Mouse (Mus musculus) urinary bladder, adult 2 months (tissue): Measurements from ENCODE around the gene Ldlrad2. TPM values are rescaled to one million over a fixed set of nuclear protein-coding genes. Genes with fewer than 3 reads are reported as not detected.

Experiments
- DNase-seq: peaks from one replicate; pipeline ENCODE4 v3.0.0; 2022; ENCODE audit warnings: low spot score
- polyA plus RNA-seq: library from polyadenylated mRNA; depleted of rRNA; stranded (reverse); fragments of >200 nt; gene quantifications from 2 replicates; pipeline ENCODE4 v1.2.3, GENCODE M21; 2012; rRNA removed

Ldlrad2 gene
- polyA plus RNA-seq, 1 experiment: not detected

DNA sequence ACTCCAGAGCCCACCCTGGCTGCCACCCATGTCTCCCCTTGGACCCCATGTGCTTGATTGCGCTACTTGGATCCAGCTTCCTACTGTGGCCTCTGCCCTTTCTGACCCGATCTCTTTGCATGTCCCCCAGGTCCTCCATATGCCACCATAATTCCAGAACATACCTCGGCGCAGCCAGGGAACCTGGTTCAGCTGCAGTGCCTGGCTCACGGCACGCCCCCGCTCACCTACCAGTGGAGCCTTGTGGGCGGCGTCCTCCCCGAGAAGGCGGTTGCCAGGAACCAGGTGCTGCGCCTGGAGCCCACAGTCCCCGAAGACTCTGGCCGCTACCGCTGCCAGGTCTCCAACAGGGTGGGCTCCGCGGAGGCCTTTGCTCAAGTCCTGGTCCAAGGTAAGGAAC, 20.9 kb downstream of the Ldlrad2 start:
- no peak for DNase-seq

DNA sequence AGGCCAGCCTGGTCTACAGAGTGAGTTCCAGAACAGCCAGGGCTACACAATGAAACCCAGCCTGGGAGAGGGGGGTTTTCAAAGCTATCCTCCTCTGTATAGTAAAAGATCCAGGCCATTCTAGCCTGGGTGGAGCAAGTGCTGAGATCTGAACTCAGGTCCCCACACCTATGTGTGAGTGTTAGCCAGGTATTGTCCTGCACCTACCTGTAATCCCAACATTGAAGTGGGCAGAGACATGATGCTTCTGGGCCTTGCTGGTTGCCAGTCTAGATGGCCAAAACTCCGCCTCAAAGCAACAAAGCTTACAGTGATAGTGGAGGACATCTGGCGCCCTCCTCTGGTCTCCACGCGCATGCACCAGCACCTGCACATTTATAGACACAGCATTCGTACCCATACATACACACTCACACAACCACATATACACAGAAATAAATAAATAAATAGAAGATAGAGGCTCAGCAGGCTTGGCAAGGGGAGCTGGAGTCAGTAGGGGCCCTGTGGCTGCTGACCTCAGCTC, 28.3 kb downstream of the Ldlrad2 start:
- no peak for DNase-seq

GRCm38 (mm10) chr4:137545568-137545967, 28.8 kb downstream of the Ldlrad2 start:
- no peak for DNase-seq

GRCm38 (mm10) chr4:137542968-137543367, 31.4 kb downstream of the Ldlrad2 start:
- no peak for DNase-seq

GRCm38 (mm10) chr4:137540356-137540755, 34.0 kb downstream of the Ldlrad2 start:
- no peak for DNase-seq

DNA sequence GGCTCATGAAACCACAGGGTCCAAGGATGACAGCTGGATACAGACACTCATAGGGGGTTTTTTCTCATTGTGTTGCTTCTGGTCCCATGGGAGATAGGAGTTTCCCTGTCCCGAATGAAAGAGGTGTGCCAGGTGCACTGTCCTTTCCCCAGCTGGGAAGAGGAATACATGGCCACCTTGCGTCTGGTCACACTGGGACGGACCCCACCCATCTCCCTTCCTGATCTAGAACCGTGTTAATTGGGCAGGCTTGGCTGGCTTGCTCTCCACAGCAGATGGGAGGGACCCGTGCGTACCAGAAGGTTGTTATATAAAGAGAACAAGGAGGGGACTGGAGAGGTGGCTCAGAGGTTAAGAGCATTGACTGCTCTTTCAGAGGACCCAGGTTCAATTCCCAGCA, 46.5 kb downstream of the Ldlrad2 start:
- no peak for DNase-seq

- no peak for DNase-seq
Measured at GRCm38 (mm10) chr4:137527368-137527767, 47.0 kb downstream of the Ldlrad2 start.

GRCm38 (mm10) chr4:137525426-137525825, 48.9 kb downstream of the Ldlrad2 start:
- DNase-seq: no peak

Other genes with a start within 250 kb of the Ldlrad2 start
- gene Cdc42, start 216.8 kb downstream of the Ldlrad2 start, polyA plus RNA-seq: 326 and 339 TPM in 2 replicates
- gene Cela3a, start 164.8 kb downstream of the Ldlrad2 start, polyA plus RNA-seq: not detected in 2 replicates
- 0.34 TPM in 1 of 2 replicates, not detected in the other for gene Cela3b, start 144.0 kb downstream of the Ldlrad2 start, polyA plus RNA-seq
- not detected in 2 replicates for gene 1700013G24Rik, start 121.3 kb downstream of the Ldlrad2 start, polyA plus RNA-seq
- gene Hspg2, start 105.8 kb downstream of the Ldlrad2 start, polyA plus RNA-seq: 35.5 and 115 TPM in 2 replicates
- 75.9 and 80.7 TPM in 2 replicates for gene Usp48, start 19.2 kb upstream of the Ldlrad2 start, polyA plus RNA-seq
- gene Rap1gap, start 90.2 kb upstream of the Ldlrad2 start, polyA plus RNA-seq: 51.1 and 66.6 TPM in 2 replicates
- gene Alpl, start 221.8 kb upstream of the Ldlrad2 start, polyA plus RNA-seq: 96.6 and 104 TPM in 2 replicates